Mouse (Mus musculus) heart, postnatal 0 days (tissue): ENCODE results near the gene Clcc1.

ENCODE experiments used
- CTCF ChIP-seq: IDR thresholded peaks from 2 replicates; pipeline ENCODE4 v1.5.1; 2016; ENCODE audit warnings: antibody characterized with exemption, control low read depth, low read depth
- EP300 ChIP-seq: IDR thresholded peaks from 2 replicates; pipeline ENCODE4 v1.6.1; 2016; ENCODE audit warnings: antibody characterized with exemption, low read depth

DNA sequence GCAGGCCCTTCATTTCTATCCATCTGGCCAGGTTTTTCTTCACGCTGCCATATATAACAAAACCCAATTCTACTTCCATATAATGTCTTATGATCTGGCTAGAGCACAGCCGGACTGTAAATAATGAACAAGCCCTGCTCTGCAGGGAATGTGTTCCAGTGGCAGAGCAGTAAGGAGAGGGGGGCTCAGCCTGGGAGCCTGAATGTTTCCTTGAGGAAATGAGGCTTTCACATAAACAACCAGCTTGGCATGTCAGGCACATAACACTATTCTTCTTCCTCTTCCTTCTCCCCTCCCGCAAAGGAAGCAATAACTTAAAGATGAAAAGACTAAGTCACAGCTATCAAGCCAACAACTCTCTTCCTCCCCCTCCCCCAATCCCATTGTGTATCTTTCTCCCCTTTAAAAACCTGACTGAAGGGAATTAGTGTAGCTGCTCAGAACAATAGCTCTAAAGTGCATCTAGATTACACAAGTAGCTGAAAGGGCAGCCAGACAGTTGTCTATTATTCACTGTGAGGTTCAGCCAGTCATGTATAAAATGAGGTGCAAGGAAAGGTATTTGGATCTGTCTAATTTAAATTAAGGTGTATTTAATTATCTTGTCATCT is 59.5 kb downstream of the Clcc1 start:
- TF ChIP-seq CTCF (no peak), EP300 (no peak)
